Mouse (Mus musculus) MEL (cell line): ENCODE data around the gene Aatf. TPM values are rescaled to one million over a fixed set of nuclear protein-coding genes. Genes with fewer than 3 reads are reported as not detected.
A peak's percentile ranks its signal among the peaks of the same experiment; 100 is the strongest.

Experiments used
- DNase-seq: peaks from one replicate; pipeline ENCODE4 v3.0.0; 2011; ENCODE audit warnings: low read depth, low spot score
- H3K27ac ChIP-seq: 2 replicates; pipeline ENCODE4 v1.5.1; 2012; ENCODE audit warnings: low read depth, mild to moderate bottlenecking, control low read depth, low read length, moderate library complexity; ENCODE audit not compliant: control insufficient read depth
- H3K27me3 ChIP-seq, 2 experiments: fragments of 150-350 bp in 1 of 2; sonication (generic) in 1 of 2; 2 replicates each; pipeline ENCODE4 v1.6.1; 2012; ENCODE audit warnings: low read length in 2 of 2, mild to moderate bottlenecking in 2 of 2, improper control_type of control experiment in 1 of 2, moderate library complexity in 1 of 2; ENCODE audit not compliant: insufficient read depth in 2 of 2, control insufficient read depth in 1 of 2
- H3K36me3 ChIP-seq, 2 experiments: 2 replicates each; pipeline ENCODE4 v1.6.1; 2012 to 2014; ENCODE audit warnings: low read length in 2 of 2, improper control_type of control experiment in 1 of 2, inconsistent platforms in 1 of 2, mild to moderate bottlenecking in 1 of 2; ENCODE audit not compliant: insufficient read depth in 2 of 2, control insufficient read depth in 1 of 2
- H3K4me1 ChIP-seq, 2 experiments: fragments of 150-350 bp in 1 of 2; sonication (generic) in 1 of 2; 2 replicates each; pipeline ENCODE4 v1.6.1; 2012; ENCODE audit warnings: low read length in 2 of 2, improper control_type of control experiment in 1 of 2, mild to moderate bottlenecking in 1 of 2; ENCODE audit not compliant: insufficient read depth in 2 of 2, control insufficient read depth in 1 of 2
- H3K4me3 ChIP-seq, 2 experiments: fragments of 150-350 bp in 1 of 2; sonication (generic) in 1 of 2; 2 replicates each; pipeline ENCODE4 v1.5.1; 2012; ENCODE audit warnings: low read depth in 2 of 2, low read length in 2 of 2, mild to moderate bottlenecking in 2 of 2, moderate library complexity in 2 of 2, control low read depth in 1 of 2, improper control_type of control experiment in 1 of 2; ENCODE audit not compliant: control insufficient read depth in 1 of 2, insufficient read depth in 1 of 2
- H3K79me2 ChIP-seq: 2 replicates; pipeline ENCODE4 v1.6.1; 2012; ENCODE audit warnings: mild to moderate bottlenecking, low read length, moderate library complexity; ENCODE audit not compliant: control insufficient read depth, poor library complexity, insufficient read depth
- H3K9ac ChIP-seq: 2 replicates; pipeline ENCODE4 v1.6.1; 2012; ENCODE audit warnings: low read depth, mild to moderate bottlenecking, control low read depth, low read length, moderate library complexity; ENCODE audit not compliant: control insufficient read depth, poor library complexity, severe bottlenecking
- H3K9me3 ChIP-seq: fragments of 150-350 bp; sonication (generic); replicated peaks from 2 replicates; pipeline ENCODE4 v1.6.1; 2012; ENCODE audit warnings: mild to moderate bottlenecking, low read length, improper control_type of control experiment, moderate library complexity; ENCODE audit not compliant: insufficient read depth
- CHD2 ChIP-seq: IDR thresholded peaks from 2 replicates; pipeline ENCODE4 v1.6.1; 2011; ENCODE audit warnings: low read length, improper control_type of control experiment
- CTCF ChIP-seq, 3 experiments: IDR thresholded peaks in 2 of 3; conservative IDR thresholded peaks in 1 of 3; 2 replicates each; pipeline ENCODE4 v1.5.1; 2011 to 2012; ENCODE audit warnings: low read length in 3 of 3, low read depth in 2 of 3, mild to moderate bottlenecking in 2 of 3, improper control_type of control experiment in 1 of 3, inconsistent platforms in 1 of 3, mixed read lengths in 1 of 3, moderate library complexity in 1 of 3; ENCODE audit not compliant: control insufficient read depth in 1 of 3, insufficient read depth in 1 of 3, poor library complexity in 1 of 3, severe bottlenecking in 1 of 3
- ELF1 ChIP-seq: IDR thresholded peaks from 2 replicates; pipeline ENCODE4 v1.6.1; 2014; ENCODE audit warnings: low read depth, mild to moderate bottlenecking, inconsistent platforms, low read length, improper control_type of control experiment, moderate library complexity
- EP300 ChIP-seq, 2 experiments: IDR thresholded peaks; 2 replicates each; pipeline ENCODE4 v1.6.1; 2011; ENCODE audit warnings: improper control_type of control experiment in 2 of 2, low read length in 2 of 2, low read depth in 1 of 2, mild to moderate bottlenecking in 1 of 2
- ETS1 ChIP-seq: IDR thresholded peaks from 2 replicates; pipeline ENCODE4 v1.6.1; 2012; ENCODE audit warnings: low read depth, mild to moderate bottlenecking, inconsistent platforms, low read length, improper control_type of control experiment, moderate library complexity
- JUND ChIP-seq: IDR thresholded peaks from 2 replicates; pipeline ENCODE4 v1.6.1; 2011; ENCODE audit warnings: low read depth, mild to moderate bottlenecking, improper control_type of control experiment, low read length
- KAT2A ChIP-seq: conservative IDR thresholded peaks from 2 replicates; pipeline ENCODE4 v1.6.1; 2012; ENCODE audit warnings: low read depth, low read length, improper control_type of control experiment, inconsistent platforms
- MAZ ChIP-seq: IDR thresholded peaks from 2 replicates; pipeline ENCODE4 v1.6.1; 2012; ENCODE audit warnings: low read depth, mild to moderate bottlenecking, inconsistent platforms, low read length, improper control_type of control experiment
- MXI1 ChIP-seq: IDR thresholded peaks from 2 replicates; pipeline ENCODE4 v1.6.1; 2011; ENCODE audit warnings: mild to moderate bottlenecking, low read depth, low read length, improper control_type of control experiment
- MYB ChIP-seq: IDR thresholded peaks from 2 replicates; pipeline ENCODE4 v1.6.1; 2011; ENCODE audit warnings: mild to moderate bottlenecking, low read depth, low read length, improper control_type of control experiment
- MYC ChIP-seq: IDR thresholded peaks from 2 replicates; pipeline ENCODE4 v1.6.1; 2011; ENCODE audit warnings: low read depth, mild to moderate bottlenecking, low read length, improper control_type of control experiment, moderate library complexity
- POLR2A ChIP-seq, 2 experiments: IDR thresholded peaks; 2 replicates each; pipeline ENCODE4 v1.6.1; 2011 to 2012; ENCODE audit warnings: low read length in 2 of 2, mild to moderate bottlenecking in 2 of 2, control low read depth in 1 of 2, improper control_type of control experiment in 1 of 2, low read depth in 1 of 2, moderate library complexity in 1 of 2; ENCODE audit not compliant: control insufficient read depth in 1 of 2, insufficient read depth in 1 of 2, poor library complexity in 1 of 2
- POLR2AphosphoS2 ChIP-seq: IDR thresholded peaks from 2 replicates; pipeline ENCODE4 v1.6.1; 2011; ENCODE audit warnings: low read length, improper control_type of control experiment
- SMC3 ChIP-seq: IDR thresholded peaks from 2 replicates; pipeline ENCODE4 v1.6.1; 2011; ENCODE audit warnings: low read depth, low read length, improper control_type of control experiment
- TBP ChIP-seq: IDR thresholded peaks from 2 replicates; pipeline ENCODE4 v1.8.0; 2011; ENCODE audit warnings: low read depth, low read length, improper control_type of control experiment
- TCF12 ChIP-seq: IDR thresholded peaks from 2 replicates; pipeline ENCODE4 v1.6.1; 2014; ENCODE audit warnings: low read depth, mild to moderate bottlenecking, inconsistent platforms, low read length, improper control_type of control experiment, moderate library complexity
- UBTF ChIP-seq: IDR thresholded peaks from 2 replicates; pipeline ENCODE4 v1.6.1; 2012; ENCODE audit warnings: low read depth, mild to moderate bottlenecking, inconsistent platforms, low read length, improper control_type of control experiment, moderate library complexity, borderline replicate concordance; ENCODE audit not compliant: insufficient read depth
- USF1 ChIP-seq: IDR thresholded peaks from 2 replicates; pipeline ENCODE4 v1.6.1; 2014; ENCODE audit warnings: low read depth, mild to moderate bottlenecking, inconsistent platforms, low read length, improper control_type of control experiment, moderate library complexity
- ZC3H11A ChIP-seq: IDR thresholded peaks from 2 replicates; pipeline ENCODE4 v1.6.1; 2012; ENCODE audit warnings: low read depth, mild to moderate bottlenecking, inconsistent platforms, low read length, improper control_type of control experiment
- ZNF384 ChIP-seq: IDR thresholded peaks from 2 replicates; pipeline ENCODE4 v1.6.1; 2012; ENCODE audit warnings: low read depth, mild to moderate bottlenecking, inconsistent platforms, low read length, improper control_type of control experiment
- polyA plus RNA-seq, 2 experiments: library from polyadenylated mRNA; stranded (reverse) in 1 of 2; unstranded in 1 of 2; fragments of >175 nt in 1 of 2; fragments of >200 nt in 1 of 2; gene quantifications; 2 replicates each; pipeline versions ENCODE4 v1.2.1 to v1.2.4; 2012; ENCODE audit warnings: low replicate concordance in 2 of 2, low read depth in 1 of 2; ENCODE audit not compliant: insufficient read length in 2 of 2, insufficient read depth in 1 of 2, missing spikeins in 1 of 2
- total RNA-seq: library from RNA; depleted of rRNA; stranded (reverse); fragments of 300-350 nt; gene quantifications from 2 replicates; pipeline ENCODE4 v1.2.3, GENCODE M21; 2012

Gene Aatf
- total and polyA plus RNA-seq, 3 experiments, result 187 to 243 TPM; not detected in 1

DNA sequence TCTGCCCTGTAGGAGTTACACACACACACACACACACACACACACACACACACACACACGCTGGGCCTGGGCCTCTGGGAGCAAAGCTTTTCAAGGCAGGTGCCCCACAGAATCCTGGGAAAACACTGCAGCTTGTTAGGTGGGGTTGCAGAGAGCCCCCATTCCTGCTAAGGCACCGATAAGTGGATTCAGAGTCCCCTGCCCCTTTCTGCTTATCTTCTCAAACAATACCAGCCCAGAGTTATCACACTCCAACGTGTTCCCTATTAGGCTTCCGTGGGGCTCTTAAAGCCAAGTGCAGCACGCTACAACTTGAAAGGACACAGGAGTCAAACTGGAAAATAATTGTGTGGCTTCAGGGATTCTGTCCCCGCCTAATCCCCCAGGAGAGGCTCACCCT is 100.2 kb downstream of the Aatf start (continued):
- TF ChIP-seq MYC (no peak; the same call in 1 of the 2 replicates), POLR2AphosphoS2 (no peak), JUND (no peak), CTCF (IDR thresholded peaks at IDR 0.05 in 2 of 3, conservative IDR thresholded peaks at IDR 0.05 in 1 of 3; ENCODE audit: control insufficient read depth in 1 of 3, insufficient read depth in 1 of 3, low read depth in 2 of 3, low read length in 3 of 3, poor library complexity in 1 of 3, severe bottlenecking in 1 of 3) (no peak), MAZ (peak; percentile 87), MYB (peak; percentile 4; the same call in 1 of the 2 replicates), ZNF384 (no peak), TBP (0 out of 2 replicates have a peak, but pooled peaks have one; percentile 55), USF1 (no peak), ETS1 (peak; percentile 78; the same call in 1 of the 2 replicates), ZC3H11A (no peak), MXI1 (peak; percentile 61), CHD2 (no peak), UBTF (no peak), POLR2A (IDR thresholded peaks at IDR 0.05; ENCODE audit: control insufficient read depth in 1 of 2, insufficient read depth in 1 of 2, low read depth in 1 of 2, low read length in 2 of 2, poor library complexity in 1 of 2) (no peak), ELF1 (no peak; the same call in 1 of the 2 replicates), SMC3 (no peak; the same call in 1 of the 2 replicates), TCF12 (peak; percentile 97), EP300 (IDR thresholded peaks at IDR 0.05; ENCODE audit: low read depth in 1 of 2, low read length in 2 of 2) (peak; percentile 88 to 95)

DNA sequence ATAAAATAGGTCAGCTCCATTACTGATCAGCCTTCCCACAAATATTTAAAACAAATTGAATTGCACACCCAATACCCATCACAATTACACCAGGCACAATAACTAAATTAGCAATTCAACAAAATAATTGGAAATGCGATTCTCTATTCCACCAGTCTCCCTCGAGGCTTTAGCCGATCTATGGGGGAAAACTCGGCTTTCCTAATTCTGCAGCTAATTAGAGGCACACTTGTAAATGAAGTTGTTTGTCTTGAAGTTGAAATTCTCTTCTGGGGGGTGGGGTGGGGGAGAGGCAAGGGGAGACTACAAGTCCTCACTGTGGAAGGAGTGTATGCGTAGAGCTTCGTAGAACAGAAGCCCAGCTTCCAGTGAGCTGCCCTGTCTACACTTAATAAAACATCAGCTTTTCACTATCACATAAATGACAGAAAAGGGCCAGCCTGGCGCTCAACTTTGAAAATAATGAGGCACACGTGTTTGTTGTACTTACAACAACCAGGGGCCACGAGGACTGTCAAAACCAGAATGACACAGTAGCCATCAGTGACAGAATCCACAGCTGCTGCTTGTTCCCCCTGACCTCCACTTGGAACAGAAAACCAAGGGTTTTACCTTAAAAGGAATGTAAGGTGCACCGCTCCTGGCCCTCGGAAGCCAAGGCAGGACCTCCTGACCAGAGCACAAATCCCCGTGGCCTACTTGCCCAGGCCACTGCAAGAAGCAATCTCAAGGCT is 101.0 kb downstream of the Aatf start:
- Histone ChIP-seq H3K27ac (peak overlapping the region; percentile 71), H3K4me1 (peaks cover 21 to 41% of the 10 kb centered on the region in 2 experiments), H3K9ac (peak overlapping the region; percentile 57), H3K4me3 (peak overlapping the region in 1 of 2 experiments; percentile 2; a peak in 2 of 4 replicates), H3K9me3 (no peaks in the 10 kb centered on the region), H3K79me2 (no peaks in the 10 kb centered on the region), H3K36me3 (peaks cover 0 to 20% of the 10 kb centered on the region in 2 experiments; a peak in 2 of 4 replicates), H3K27me3 (no peaks in the 10 kb centered on the region)
- DNase-seq, result no peak
- TF ChIP-seq SMC3 (0 out of 2 replicates have a peak, but pooled peaks have one; percentile 2), KAT2A (no peak)
